Mouse (Mus musculus): ENCODE measurements around the gene Ihh.

Ihh gene

GRCm38 (mm10) chr1:74949666-74950050 lies 1.8 kb downstream of the Ihh start:
- in situ Hi-C loops (cut with MboI; ENCODE audit: low pct_unique_long_range_greater_than_20kb in 1 of 2, low sequenced_read_pairs in 2 of 2, unreplicated experiment in 1 of 2) = loop anchor here (5.0 to 25.0 kb wide), 4 partner anchors 48 to 338 kb away; partner anchors contain the start of genes Cryba2 (in 1 of the 2) and Resp18 (in 1 of the 2)

- in situ Hi-C loops (cut with MboI; ENCODE audit: low pct_unique_long_range_greater_than_20kb in 1 of 2, low sequenced_read_pairs in 2 of 2, unreplicated experiment in 1 of 2) = loop anchor here (5.0 to 25.0 kb wide), 3 partner anchors 48 to 338 kb away; partner anchors contain the start of genes Cryba2 (in 1 of the 2) and Resp18 (in 1 of the 2)
Measured at GRCm38 (mm10) chr1:74948784-74949665, 2.4 kb downstream of the Ihh start.

GRCm38 (mm10) chr1:74947986-74948670 lies 3.3 kb downstream of the Ihh start:
- in situ Hi-C loops (cut with MboI; ENCODE audit: low pct_unique_long_range_greater_than_20kb in 1 of 2, low sequenced_read_pairs in 2 of 2, unreplicated experiment in 1 of 2) = loop anchor here (5.0 to 25.0 kb wide), 3 partner anchors 49 to 339 kb away; partner anchors contain the start of genes Cryba2 (in 1 of the 2) and Resp18 (in 1 of the 2)

DNA sequence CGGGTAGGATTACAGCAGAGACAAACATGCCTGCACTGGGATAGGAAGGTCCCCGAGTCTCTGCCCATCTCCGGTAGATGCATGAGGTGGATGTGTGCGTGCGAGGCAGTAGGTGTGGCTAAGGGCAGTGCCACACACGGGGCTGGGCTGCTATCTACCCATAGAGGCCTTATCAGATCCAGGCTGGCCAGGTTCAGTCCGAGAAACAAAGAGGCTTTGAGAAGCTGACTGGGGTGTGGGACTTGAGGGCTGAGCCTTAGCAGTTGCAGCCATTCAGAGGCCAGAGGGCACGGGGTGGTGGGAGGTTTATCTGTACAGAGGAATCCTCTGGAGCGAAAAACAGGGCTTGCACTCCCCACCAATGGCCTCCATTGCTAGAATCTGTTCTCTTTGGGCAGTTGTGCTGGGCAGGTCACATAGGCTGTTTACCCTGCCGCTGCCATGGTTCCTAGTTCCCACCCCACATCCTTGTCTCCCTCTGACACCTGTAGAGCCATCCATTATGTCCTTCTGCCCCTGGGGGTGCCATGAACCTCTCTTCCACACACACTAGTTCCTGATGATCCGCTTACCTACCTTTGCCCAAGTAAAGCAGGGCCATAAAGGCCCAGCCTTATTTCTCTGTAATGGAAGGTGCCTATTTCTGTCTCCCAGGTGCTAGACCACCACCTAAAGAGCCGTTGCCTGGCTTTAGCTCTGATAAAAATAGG lies 9.7 kb downstream of the Ihh start:
- in situ Hi-C loops (cut with MboI; ENCODE audit: low pct_unique_long_range_greater_than_20kb in 1 of 2, low sequenced_read_pairs in 2 of 2, unreplicated experiment in 1 of 2) = loop anchor here in 1 of 2 experiments (25.0 kb wide), 1 partner anchor 345 kb away; the partner anchor contains the start of gene Resp18

DNA sequence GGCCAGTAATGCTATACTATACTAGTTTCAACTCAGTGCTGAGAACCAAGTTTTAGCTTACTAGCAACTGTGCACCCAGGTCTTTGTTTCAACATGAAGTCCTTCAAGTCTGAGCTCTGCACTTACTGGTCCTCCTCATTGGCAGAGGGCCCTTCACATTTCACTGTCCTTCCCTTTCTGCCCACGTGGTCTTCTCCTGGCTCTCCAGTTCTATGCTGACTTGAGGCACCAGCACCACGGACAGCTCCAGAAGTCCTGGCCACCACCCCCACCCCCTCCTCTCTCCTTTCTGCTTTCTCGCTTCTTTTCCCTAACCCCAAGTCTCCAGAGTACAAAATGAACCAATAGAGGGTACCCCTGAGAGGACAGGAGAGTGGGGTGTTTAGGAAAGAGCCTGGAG lies 11.7 kb downstream of the Ihh start:
- in situ Hi-C loops (cut with MboI; ENCODE audit: low pct_unique_long_range_greater_than_20kb in 1 of 2, low sequenced_read_pairs in 2 of 2, unreplicated experiment in 1 of 2) = loop anchor here in 1 of 2 experiments (25.0 kb wide), 1 partner anchor 348 kb away; the partner anchor contains the start of gene Resp18

- in situ Hi-C loops (cut with MboI; ENCODE audit: low pct_unique_long_range_greater_than_20kb in 1 of 2, low sequenced_read_pairs in 2 of 2, unreplicated experiment in 1 of 2) = loop anchor here in 1 of 2 experiments (25.0 kb wide), 1 partner anchor 351 kb away; the partner anchor contains the start of gene Resp18
Measured at GRCm38 (mm10) chr1:74936221-74936830, 15.1 kb downstream of the Ihh start.

DNA sequence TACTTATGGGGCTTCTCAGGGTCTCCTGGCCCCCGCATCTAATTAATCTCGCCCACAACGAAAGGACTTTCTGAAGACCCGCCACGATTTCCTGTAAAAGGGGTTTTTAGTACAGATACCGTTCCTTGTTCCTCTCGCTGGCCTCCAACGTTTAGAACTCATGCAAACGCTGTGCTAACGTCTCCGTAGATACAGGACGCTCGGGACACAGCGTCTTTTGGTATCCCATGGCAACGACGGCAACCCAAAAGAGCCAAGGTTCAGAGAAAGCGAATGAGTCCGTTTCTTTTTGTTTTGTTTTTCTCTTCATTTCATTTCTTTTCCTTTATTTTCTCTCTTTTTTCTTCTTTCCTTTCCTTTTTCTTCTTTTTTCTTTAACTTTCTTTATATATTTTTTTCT lies 16.1 kb downstream of the Ihh start, which contains the start of gene Cfap65:
TSS of gene Cfap65 (minus strand) at position 198 of the 400 bp plus-strand sequence.
- in situ Hi-C loops (cut with MboI; ENCODE audit: low pct_unique_long_range_greater_than_20kb in 1 of 2, low sequenced_read_pairs in 2 of 2, unreplicated experiment in 1 of 2) = loop anchor here in 1 of 2 experiments (25.0 kb wide), 1 partner anchor 352 kb away; the partner anchor contains the start of gene Resp18

GRCm38 (mm10) chr1:74927621-74928296 lies 23.7 kb downstream of the Ihh start:
- in situ Hi-C loops (cut with MboI; ENCODE audit: low pct_unique_long_range_greater_than_20kb in 1 of 2, low sequenced_read_pairs in 2 of 2, unreplicated experiment in 1 of 2) = loop anchor here in 1 of 2 experiments (25.0 kb wide), 1 partner anchor 360 kb away; the partner anchor contains the start of gene Resp18

DNA sequence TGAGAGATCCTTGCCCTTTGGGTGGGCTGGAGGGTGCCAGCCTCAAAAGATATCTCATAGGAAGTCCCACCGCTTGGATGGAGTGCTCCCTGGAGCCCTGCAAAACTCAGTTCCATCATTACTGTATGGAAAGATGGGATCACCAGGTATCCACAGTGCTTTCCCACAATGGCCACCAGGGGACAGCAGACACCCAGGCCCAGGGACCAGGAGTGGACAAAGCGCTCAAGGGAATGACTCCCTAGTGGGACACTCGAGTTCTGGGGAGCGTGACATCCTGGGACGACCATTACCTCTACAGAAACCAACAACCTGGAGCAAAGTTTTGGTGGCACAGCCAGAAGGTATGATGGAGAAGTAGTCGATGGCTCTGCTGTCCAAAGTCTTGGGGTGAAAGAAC lies 24.8 kb downstream of the Ihh start:
- in situ Hi-C loops (cut with MboI; ENCODE audit: low pct_unique_long_range_greater_than_20kb in 1 of 2, low sequenced_read_pairs in 2 of 2, unreplicated experiment in 1 of 2) = loop anchor here in 1 of 2 experiments (25.0 kb wide), 1 partner anchor 361 kb away; the partner anchor contains the start of gene Resp18

- in situ Hi-C loops (cut with MboI; ENCODE audit: low pct_unique_long_range_greater_than_20kb in 1 of 2, low sequenced_read_pairs in 2 of 2, unreplicated experiment in 1 of 2) = no loop called here
Measured at GRCm38 (mm10) chr1:74924464-74924863, 27.0 kb downstream of the Ihh start.

- in situ Hi-C loops (cut with MboI; ENCODE audit: low pct_unique_long_range_greater_than_20kb in 1 of 2, low sequenced_read_pairs in 2 of 2, unreplicated experiment in 1 of 2) = no loop called here
Measured at GRCm38 (mm10) chr1:74915706-74916105, 35.8 kb downstream of the Ihh start.

DNA sequence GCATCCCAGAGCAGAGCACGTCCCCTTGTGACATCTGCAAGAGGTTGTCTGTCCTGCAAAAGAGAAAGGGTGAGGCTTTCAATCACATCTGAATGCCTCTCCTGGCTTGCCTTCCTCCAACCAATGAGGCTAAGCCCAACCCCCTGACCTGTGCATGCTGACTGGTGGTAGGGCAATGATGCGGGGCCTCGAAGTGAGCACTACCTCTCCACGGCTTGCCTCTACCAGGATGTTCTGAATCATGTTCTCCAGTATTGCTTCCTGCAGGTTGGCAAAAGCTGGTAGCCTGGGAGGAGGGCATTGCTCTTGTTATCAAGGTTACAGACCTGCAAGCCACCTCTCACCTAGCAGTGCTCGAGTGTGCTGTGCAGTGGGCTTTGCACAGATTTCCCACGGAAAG lies 49.3 kb downstream of the Ihh start:
- in situ Hi-C loops (cut with MboI; ENCODE audit: low pct_unique_long_range_greater_than_20kb in 1 of 2, low sequenced_read_pairs in 2 of 2, unreplicated experiment in 1 of 2) = no loop called here

- in situ Hi-C loops (cut with MboI; ENCODE audit: low pct_unique_long_range_greater_than_20kb in 1 of 2, low sequenced_read_pairs in 2 of 2, unreplicated experiment in 1 of 2) = no loop called here
Measured at GRCm38 (mm10) chr1:74901686-74902085, 49.8 kb downstream of the Ihh start.

- in situ Hi-C loops (cut with MboI; ENCODE audit: low pct_unique_long_range_greater_than_20kb in 1 of 2, low sequenced_read_pairs in 2 of 2, unreplicated experiment in 1 of 2) = no loop called here
Measured at GRCm38 (mm10) chr1:74900341-74901285, 50.9 kb downstream of the Ihh start.

DNA sequence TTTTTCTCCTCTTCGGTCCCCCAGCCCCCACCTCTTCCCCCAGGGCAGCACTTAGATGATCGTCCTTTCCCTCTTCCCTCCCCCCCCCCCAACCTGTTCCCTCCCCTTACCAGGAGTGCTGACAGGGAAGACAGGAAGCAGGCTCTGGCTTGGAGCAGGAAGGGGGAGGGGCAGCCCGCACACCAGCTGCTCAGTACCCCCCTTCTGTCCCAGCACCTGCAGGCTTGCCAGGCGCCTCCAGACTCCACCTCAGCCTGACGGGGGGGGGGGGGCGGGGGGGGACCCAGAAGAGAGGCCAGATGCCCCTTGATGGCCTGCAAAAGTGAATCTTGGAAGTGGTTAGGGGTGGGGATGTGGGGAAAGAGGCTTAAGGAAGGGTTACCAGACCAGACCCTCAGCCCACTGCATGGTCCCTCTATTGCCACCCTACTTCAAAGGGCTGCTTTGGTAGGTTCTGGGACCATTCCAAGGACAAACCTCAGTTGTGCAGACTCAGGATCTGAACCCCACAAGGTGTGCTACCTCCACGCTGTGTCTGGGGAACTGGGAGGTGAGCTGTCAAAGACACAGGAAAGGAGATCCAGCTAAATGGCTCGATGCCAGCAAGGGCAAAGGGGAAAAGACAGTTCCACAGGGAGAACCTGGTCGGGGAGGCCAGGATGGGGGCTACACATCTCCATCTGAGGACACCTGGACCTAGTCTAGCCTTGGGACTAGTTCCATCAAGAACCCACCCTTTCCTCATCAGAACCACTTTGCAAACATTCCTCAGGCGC lies 52.6 kb downstream of the Ihh start:
- in situ Hi-C loops (cut with MboI; ENCODE audit: low pct_unique_long_range_greater_than_20kb in 1 of 2, low sequenced_read_pairs in 2 of 2, unreplicated experiment in 1 of 2) = no loop called here

DNA sequence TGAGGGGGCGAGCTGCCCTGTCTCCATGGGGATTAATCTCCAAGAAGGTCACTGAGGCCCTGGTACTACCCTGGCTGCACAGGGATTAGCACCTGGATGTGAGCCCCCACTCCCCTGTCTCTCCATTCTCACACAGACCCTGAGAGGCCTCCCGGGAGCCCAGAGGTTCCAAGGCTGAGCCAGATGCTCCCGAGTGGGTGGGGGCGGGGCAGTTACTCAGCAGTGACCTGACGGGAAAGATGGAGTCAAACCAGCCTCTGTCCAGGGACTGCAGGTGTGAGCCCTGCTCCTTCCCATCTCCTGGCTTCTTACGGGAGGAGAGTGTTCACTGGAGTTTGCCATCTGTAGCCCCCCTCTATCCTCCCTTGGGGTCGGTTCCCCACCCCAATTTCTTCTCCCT lies 53.5 kb downstream of the Ihh start:
- in situ Hi-C loops (cut with MboI; ENCODE audit: low pct_unique_long_range_greater_than_20kb in 1 of 2, low sequenced_read_pairs in 2 of 2, unreplicated experiment in 1 of 2) = no loop called here
